Mouse (Mus musculus): Measurements from ENCODE around the gene Zcchc4. TPM values are rescaled to one million over a fixed set of nuclear protein-coding genes. Genes with fewer than 3 reads are reported as not detected.

Zcchc4 gene
- polyA plus RNA-seq, 1 experiment from 2014 or later: 12.9 TPM

DNA sequence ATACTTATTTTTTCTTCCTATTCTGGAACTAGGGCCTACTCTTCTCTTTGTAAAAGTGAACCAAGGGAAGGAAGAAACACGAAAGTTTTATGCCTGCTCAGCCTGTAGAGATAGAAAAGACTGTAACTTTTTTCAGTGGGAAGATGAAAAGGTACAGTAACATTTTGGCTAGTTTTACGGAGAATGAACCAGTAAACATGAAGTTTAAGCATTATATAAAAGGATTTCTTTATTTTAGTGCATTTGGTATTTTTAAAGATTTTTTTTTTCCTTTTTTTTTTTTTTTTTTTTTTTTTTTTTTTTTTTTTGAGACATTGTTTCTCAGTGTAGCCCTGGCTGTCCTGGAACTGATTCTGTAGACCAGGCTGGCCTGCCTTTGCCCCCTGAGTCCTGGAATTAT, 8.7 kb downstream of the Zcchc4 start:
- Histone ChIP-seq H3K27me3 (ENCODE audit: control insufficient read depth, insufficient read depth, low read length) (no peaks in the 10 kb centered on the region), H3K27ac (ENCODE audit: low read length) (no peak overlapping the region), H3K4me1 (ENCODE audit: control insufficient read depth, insufficient read depth, low read length) (no peaks in the 10 kb centered on the region), H3K9ac (ENCODE audit: low read length) (no peak overlapping the region), H3K4me2 (ENCODE audit: low read depth, low read length) (peak overlapping the region; percentile 73), H3K9me3 (replicated peaks; ENCODE audit: control insufficient read depth, low read length) (no peaks in the 10 kb centered on the region), H3K4me3 (replicated peaks; ENCODE audit: low read length) (no peak overlapping the region; the same call in 1 of the 2 replicates), H3K36me3 (ENCODE audit: control insufficient read depth, insufficient read depth, low read length) (peaks cover 5% of the 10 kb centered on the region; the same call in 1 of the 2 replicates)
- ATAC-seq (ENCODE audit: insufficient read depth, low FRiP score): no peak
- 80% methylated on average over 2 of the region's 2 CpGs for WGBS

GRCm38 (mm10) chr5:52786556-52787322, 11.5 kb downstream of the Zcchc4 start:
- H3K9me3 ChIP-seq (replicated peaks; ENCODE audit: control insufficient read depth, low read length): no peaks in the 10 kb centered on the region
- H3K27me3 ChIP-seq (ENCODE audit: control insufficient read depth, insufficient read depth, low read length): no peaks in the 10 kb centered on the region
- no peaks in the 10 kb centered on the region for H3K4me1 ChIP-seq (ENCODE audit: control insufficient read depth, insufficient read depth, low read length)
- peaks cover 5% of the 10 kb centered on the region; the same call in 1 of the 2 replicates for H3K36me3 ChIP-seq (ENCODE audit: control insufficient read depth, insufficient read depth, low read length)
- no peak overlapping the region for H3K27ac ChIP-seq (ENCODE audit: low read length)
- no peak overlapping the region for H3K4me2 ChIP-seq (ENCODE audit: low read depth, low read length)
- no peak overlapping the region for H3K9ac ChIP-seq (ENCODE audit: low read length)
- WGBS: 74% methylated on average over 7 of the region's 7 CpGs
- no peak for ATAC-seq (ENCODE audit: insufficient read depth, low FRiP score)
- H3K4me3 ChIP-seq (replicated peaks; ENCODE audit: low read length): no peak overlapping the region

DNA sequence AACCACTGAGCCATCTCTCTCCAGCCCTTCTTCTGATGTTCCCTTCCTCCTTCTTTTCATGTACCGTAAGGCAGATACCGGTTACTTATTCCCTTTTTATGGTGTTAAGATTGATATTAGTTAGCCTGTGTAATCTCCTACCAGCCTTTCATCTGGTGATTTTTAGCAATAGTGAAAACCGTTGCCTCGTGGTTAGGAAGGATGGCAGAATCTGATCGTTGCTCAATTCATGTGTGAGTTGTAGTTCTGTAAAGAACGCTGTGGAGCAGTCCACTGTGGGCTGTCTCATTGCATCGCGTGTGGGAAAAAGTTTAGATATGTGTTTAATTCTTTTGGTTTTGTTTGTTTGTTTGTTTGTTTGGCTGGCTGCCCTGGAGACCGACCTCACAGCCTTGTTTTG, 18.0 kb downstream of the Zcchc4 start:
- H3K4me2 ChIP-seq (ENCODE audit: low read depth, low read length): no peak overlapping the region
- WGBS: 93% methylated on average over 9 of the region's 9 CpGs
- H3K27ac ChIP-seq (ENCODE audit: low read length): no peak overlapping the region
- H3K4me3 ChIP-seq (replicated peaks; ENCODE audit: low read length): no peak overlapping the region
- H3K9ac ChIP-seq (ENCODE audit: low read length): no peak overlapping the region
- no peaks in the 10 kb centered on the region for H3K9me3 ChIP-seq (replicated peaks; ENCODE audit: control insufficient read depth, low read length)
- no peak for ATAC-seq (ENCODE audit: insufficient read depth, low FRiP score)
- H3K27me3 ChIP-seq (ENCODE audit: control insufficient read depth, insufficient read depth, low read length): no peaks in the 10 kb centered on the region
- no peaks in the 10 kb centered on the region for H3K4me1 ChIP-seq (ENCODE audit: control insufficient read depth, insufficient read depth, low read length)
- H3K36me3 ChIP-seq (ENCODE audit: control insufficient read depth, insufficient read depth, low read length): peaks cover 10% of the 10 kb centered on the region

DNA sequence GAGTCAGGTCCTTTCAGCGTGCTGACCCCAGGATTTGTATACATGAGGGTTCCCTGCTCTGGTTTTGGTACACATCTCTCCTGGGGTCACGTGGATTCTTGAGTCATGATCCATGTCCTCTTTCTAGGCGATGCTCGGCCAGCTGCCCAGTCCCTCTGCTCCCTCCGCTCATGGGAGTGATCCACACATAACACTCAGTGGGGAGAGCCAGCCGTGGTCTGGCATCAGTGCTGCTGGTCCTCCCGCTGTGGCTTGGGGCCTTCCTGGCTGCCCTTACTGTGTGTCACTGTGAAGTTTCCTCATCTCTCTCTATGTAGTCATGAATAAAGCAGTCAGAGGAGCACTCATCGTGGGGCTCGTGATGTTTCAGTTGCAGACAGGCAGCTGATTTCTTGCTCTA, 18.9 kb downstream of the Zcchc4 start:
- Histone ChIP-seq H3K9ac (ENCODE audit: low read length) (no peak overlapping the region), H3K36me3 (ENCODE audit: control insufficient read depth, insufficient read depth, low read length) (peaks cover 10% of the 10 kb centered on the region), H3K27ac (ENCODE audit: low read length) (no peak overlapping the region), H3K4me3 (replicated peaks; ENCODE audit: low read length) (no peak overlapping the region), H3K4me1 (ENCODE audit: control insufficient read depth, insufficient read depth, low read length) (no peaks in the 10 kb centered on the region), H3K9me3 (replicated peaks; ENCODE audit: control insufficient read depth, low read length) (no peaks in the 10 kb centered on the region), H3K27me3 (ENCODE audit: control insufficient read depth, insufficient read depth, low read length) (no peaks in the 10 kb centered on the region), H3K4me2 (ENCODE audit: low read depth, low read length) (no peak overlapping the region)
- WGBS: 92% methylated on average over 9 of the region's 9 CpGs
- no peak; the same call in 1 of the 2 replicates for ATAC-seq (ENCODE audit: insufficient read depth, low FRiP score)

- Histone ChIP-seq H3K27ac (ENCODE audit: low read length) (no peak overlapping the region), H3K27me3 (ENCODE audit: control insufficient read depth, insufficient read depth, low read length) (no peaks in the 10 kb centered on the region), H3K4me1 (ENCODE audit: control insufficient read depth, insufficient read depth, low read length) (no peaks in the 10 kb centered on the region), H3K9ac (ENCODE audit: low read length) (no peak overlapping the region), H3K4me2 (ENCODE audit: low read depth, low read length) (no peak overlapping the region), H3K4me3 (replicated peaks; ENCODE audit: low read length) (no peak overlapping the region), H3K9me3 (replicated peaks; ENCODE audit: control insufficient read depth, low read length) (no peaks in the 10 kb centered on the region), H3K36me3 (ENCODE audit: control insufficient read depth, insufficient read depth, low read length) (peaks cover 10% of the 10 kb centered on the region)
- no peak for ATAC-seq (ENCODE audit: insufficient read depth, low FRiP score)
- 89% methylated on average over 12 of the region's 12 CpGs for WGBS
Observed at GRCm38 (mm10) chr5:52799274-52799985, 24.2 kb downstream of the Zcchc4 start.

- Histone ChIP-seq H3K36me3 (ENCODE audit: control insufficient read depth, insufficient read depth, low read length) (no peaks in the 10 kb centered on the region), H3K27ac (ENCODE audit: low read length) (no peak overlapping the region), H3K9me3 (replicated peaks; ENCODE audit: control insufficient read depth, low read length) (no peaks in the 10 kb centered on the region), H3K4me3 (replicated peaks; ENCODE audit: low read length) (no peak overlapping the region), H3K4me1 (ENCODE audit: control insufficient read depth, insufficient read depth, low read length) (no peaks in the 10 kb centered on the region), H3K27me3 (ENCODE audit: control insufficient read depth, insufficient read depth, low read length) (no peaks in the 10 kb centered on the region), H3K4me2 (ENCODE audit: low read depth, low read length) (no peak overlapping the region), H3K9ac (ENCODE audit: low read length) (no peak overlapping the region)
- ATAC-seq (ENCODE audit: insufficient read depth, low FRiP score): no peak
- WGBS: 68% methylated on average over 4 of the region's 4 CpGs
Observed at GRCm38 (mm10) chr5:52805801-52806200, 30.6 kb downstream of the Zcchc4 start.

DNA sequence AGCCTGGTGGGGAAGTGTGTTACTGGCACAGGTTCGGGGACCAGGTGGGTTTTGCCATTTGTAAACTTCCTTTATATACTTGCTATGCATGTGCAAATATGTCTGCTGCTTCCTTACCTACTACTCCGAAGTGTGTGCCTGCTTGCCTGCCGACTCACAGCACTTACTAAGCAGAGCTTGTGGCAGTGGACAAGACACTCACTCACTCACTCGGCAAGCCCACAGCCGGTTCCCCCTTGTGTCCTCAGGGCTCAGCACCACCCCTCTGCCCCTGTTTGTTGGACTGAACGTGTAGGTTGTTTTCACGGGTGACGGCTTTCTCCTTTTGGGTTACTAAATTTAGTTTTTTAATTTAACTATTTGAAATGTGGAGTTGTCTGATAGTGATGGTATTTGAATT, 31.1 kb downstream of the Zcchc4 start:
- no peaks in the 10 kb centered on the region for H3K36me3 ChIP-seq (ENCODE audit: control insufficient read depth, insufficient read depth, low read length)
- 79% methylated on average over 8 of the region's 8 CpGs for WGBS
- ATAC-seq (ENCODE audit: insufficient read depth, low FRiP score): no peak

GRCm38 (mm10) chr5:52807030-52807429, 31.8 kb downstream of the Zcchc4 start:
- Histone ChIP-seq H3K9me3 (replicated peaks; ENCODE audit: control insufficient read depth, low read length) (no peaks in the 10 kb centered on the region), H3K4me1 (ENCODE audit: control insufficient read depth, insufficient read depth, low read length) (no peaks in the 10 kb centered on the region), H3K27me3 (ENCODE audit: control insufficient read depth, insufficient read depth, low read length) (no peaks in the 10 kb centered on the region), H3K36me3 (ENCODE audit: control insufficient read depth, insufficient read depth, low read length) (no peaks in the 10 kb centered on the region), H3K4me3 (replicated peaks; ENCODE audit: low read length) (no peak overlapping the region), H3K4me2 (ENCODE audit: low read depth, low read length) (no peak overlapping the region), H3K9ac (ENCODE audit: low read length) (no peak overlapping the region), H3K27ac (ENCODE audit: low read length) (no peak overlapping the region)
- no peak for ATAC-seq (ENCODE audit: insufficient read depth, low FRiP score)
- WGBS: 81% methylated on average over 7 of the region's 7 CpGs

More for the DNA sequence above, 31.1 kb downstream of the Zcchc4 start:
- Histone ChIP-seq H3K27me3 (ENCODE audit: control insufficient read depth, insufficient read depth, low read length) (no peaks in the 10 kb centered on the region), H3K9me3 (replicated peaks; ENCODE audit: control insufficient read depth, low read length) (no peaks in the 10 kb centered on the region), H3K4me2 (ENCODE audit: low read depth, low read length) (no peak overlapping the region), H3K4me1 (ENCODE audit: control insufficient read depth, insufficient read depth, low read length) (no peaks in the 10 kb centered on the region), H3K27ac (ENCODE audit: low read length) (no peak overlapping the region), H3K4me3 (replicated peaks; ENCODE audit: low read length) (no peak overlapping the region), H3K9ac (ENCODE audit: low read length) (no peak overlapping the region)

DNA sequence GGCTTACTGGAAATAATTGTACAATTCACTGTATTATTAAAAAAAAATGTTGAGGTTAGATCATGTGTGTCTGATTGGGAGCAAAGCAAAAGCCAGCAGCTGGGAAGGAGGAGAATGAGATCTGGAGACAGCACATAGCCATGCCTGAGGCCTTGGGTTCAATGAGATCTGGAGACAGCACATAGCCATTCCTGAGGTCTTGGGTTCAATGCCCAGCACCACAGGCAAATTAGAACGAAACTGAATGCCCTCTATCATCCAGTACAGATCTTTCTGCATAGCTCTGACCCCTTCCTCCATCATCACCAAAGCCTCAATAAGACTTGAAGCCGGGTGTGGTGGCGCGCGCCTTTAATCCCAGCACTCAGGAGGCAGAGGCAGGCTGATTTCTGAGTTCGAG, 35.2 kb downstream of the Zcchc4 start:
- Histone ChIP-seq H3K27me3 (ENCODE audit: control insufficient read depth, insufficient read depth, low read length) (no peaks in the 10 kb centered on the region), H3K9ac (ENCODE audit: low read length) (no peak overlapping the region), H3K4me2 (ENCODE audit: low read depth, low read length) (no peak overlapping the region), H3K4me1 (ENCODE audit: control insufficient read depth, insufficient read depth, low read length) (no peaks in the 10 kb centered on the region), H3K9me3 (replicated peaks; ENCODE audit: control insufficient read depth, low read length) (no peaks in the 10 kb centered on the region), H3K36me3 (ENCODE audit: control insufficient read depth, insufficient read depth, low read length) (no peaks in the 10 kb centered on the region), H3K27ac (ENCODE audit: low read length) (no peak overlapping the region), H3K4me3 (replicated peaks; ENCODE audit: low read length) (no peak overlapping the region)
- 93% methylated on average over 6 of the region's 6 CpGs for WGBS
- ATAC-seq (ENCODE audit: insufficient read depth, low FRiP score): no peak
